Mouse (Mus musculus) myocyte (in vitro differentiated cells): ENCODE data around the gene Ptprb.

ENCODE experiments used
- E2F4 ChIP-seq: IDR thresholded peaks from one replicate; pipeline ENCODE4 v1.6.1; 2011; ENCODE audit warnings: mild to moderate bottlenecking, control low read depth, moderate library complexity; ENCODE audit not compliant: insufficient read depth
- MAX ChIP-seq: IDR thresholded peaks from one replicate; pipeline ENCODE4 v1.6.1; 2011; ENCODE audit warnings: low read depth, mild to moderate bottlenecking, control low read depth
- MYOD1 ChIP-seq, 3 experiments: IDR thresholded peaks; one replicate each; pipeline ENCODE4 v1.6.1; 2011; ENCODE audit warnings: control low read depth in 2 of 3, low read depth in 2 of 3, mild to moderate bottlenecking in 2 of 3, moderate library complexity in 1 of 3; ENCODE audit not compliant: insufficient read length in 2 of 3, control insufficient read depth in 1 of 3
- MYOG ChIP-seq, 3 experiments: IDR thresholded peaks; one replicate each; pipeline ENCODE4 v1.6.1; 2011; ENCODE audit warnings: control low read depth in 2 of 3, low read depth in 2 of 3, mild to moderate bottlenecking in 2 of 3; ENCODE audit not compliant: insufficient read length in 2 of 3, control insufficient read depth in 1 of 3, insufficient read depth in 1 of 3
- POLR2A ChIP-seq: IDR thresholded peaks from one replicate; pipeline ENCODE4 v1.6.1; 2011; ENCODE audit warnings: low read depth, mild to moderate bottlenecking, control low read depth, moderate library complexity; ENCODE audit not compliant: insufficient read length
- REST ChIP-seq: IDR thresholded peaks from one replicate; pipeline ENCODE4 v1.6.1; 2011; ENCODE audit warnings: mild to moderate bottlenecking, control low read depth, moderate library complexity; ENCODE audit not compliant: insufficient read depth, insufficient read length
- SRF ChIP-seq: IDR thresholded peaks from one replicate; pipeline ENCODE4 v1.6.1; 2011; ENCODE audit warnings: low read depth; ENCODE audit not compliant: control insufficient read depth, insufficient read length
- TCF12 ChIP-seq: IDR thresholded peaks from one replicate; pipeline ENCODE4 v1.6.1; 2011; ENCODE audit warnings: mild to moderate bottlenecking, control low read depth; ENCODE audit not compliant: poor library complexity, insufficient read depth, severe bottlenecking
- TCF3 ChIP-seq: IDR thresholded peaks from one replicate; pipeline ENCODE4 v1.6.1; 2011; ENCODE audit warnings: low read depth, control low read depth; ENCODE audit not compliant: insufficient read length
- USF1 ChIP-seq: IDR thresholded peaks from one replicate; pipeline ENCODE4 v1.6.1; 2011; ENCODE audit warnings: low read depth, mild to moderate bottlenecking, control low read depth, moderate library complexity

DNA sequence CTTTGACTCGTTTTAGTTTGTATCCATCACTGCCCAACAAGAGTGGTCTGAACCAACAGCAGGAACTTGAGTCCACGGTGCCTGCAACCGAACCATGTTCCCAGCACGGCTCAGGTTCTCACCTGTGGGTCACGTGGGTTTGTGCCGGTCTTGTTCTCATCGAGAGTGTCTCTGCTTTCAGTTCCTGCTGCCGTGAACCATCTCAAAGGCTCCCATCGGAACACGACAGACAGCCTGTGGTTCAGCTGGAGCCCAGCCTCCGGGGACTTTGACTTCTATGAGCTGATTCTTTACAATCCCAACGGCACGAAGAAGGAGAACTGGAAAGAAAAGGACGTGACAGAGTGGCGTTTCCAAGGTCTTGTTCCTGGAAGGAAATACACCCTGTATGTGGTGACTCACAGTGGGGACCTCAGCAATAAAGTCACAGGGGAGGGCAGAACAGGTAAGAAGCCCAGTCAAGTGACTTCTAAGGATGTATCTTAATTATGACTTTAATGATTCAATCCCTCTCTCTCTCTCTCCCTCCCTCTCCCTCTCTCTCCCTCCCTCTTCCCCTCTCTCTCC lies 71.4 kb downstream of the Ptprb start:
- TF ChIP-seq MAX (no peak), POLR2A (no peak), E2F4 (no peak), USF1 (no peak), TCF12 (no peak), MYOD1 (IDR thresholded peaks at IDR 0.05; ENCODE audit: control insufficient read depth in 1 of 3, insufficient read length in 2 of 3, low read depth in 2 of 3) (no peak), MYOG (IDR thresholded peaks at IDR 0.05; ENCODE audit: control insufficient read depth in 1 of 3, insufficient read depth in 1 of 3, insufficient read length in 2 of 3, low read depth in 2 of 3) (no peak), TCF3 (no peak), SRF (no peak), REST (no peak)
